Mouse (Mus musculus) lung, adult 2 months (tissue): Measurements from ENCODE around the gene Myh11.

Experiments used
- CTCF ChIP-seq: fragments of 200-500 bp; IDR thresholded peaks from 2 replicates; pipeline ENCODE4 v1.5.1; 2011; ENCODE audit warnings: mild to moderate bottlenecking, low read length, control low read depth; ENCODE audit not compliant: insufficient read depth
- POLR2A ChIP-seq: fragments of 200-500 bp; IDR thresholded peaks from 2 replicates; pipeline ENCODE4 v1.6.1; 2011; ENCODE audit warnings: low read depth, mild to moderate bottlenecking, control low read depth, low read length, borderline replicate concordance; ENCODE audit errors: extremely low read depth

DNA sequence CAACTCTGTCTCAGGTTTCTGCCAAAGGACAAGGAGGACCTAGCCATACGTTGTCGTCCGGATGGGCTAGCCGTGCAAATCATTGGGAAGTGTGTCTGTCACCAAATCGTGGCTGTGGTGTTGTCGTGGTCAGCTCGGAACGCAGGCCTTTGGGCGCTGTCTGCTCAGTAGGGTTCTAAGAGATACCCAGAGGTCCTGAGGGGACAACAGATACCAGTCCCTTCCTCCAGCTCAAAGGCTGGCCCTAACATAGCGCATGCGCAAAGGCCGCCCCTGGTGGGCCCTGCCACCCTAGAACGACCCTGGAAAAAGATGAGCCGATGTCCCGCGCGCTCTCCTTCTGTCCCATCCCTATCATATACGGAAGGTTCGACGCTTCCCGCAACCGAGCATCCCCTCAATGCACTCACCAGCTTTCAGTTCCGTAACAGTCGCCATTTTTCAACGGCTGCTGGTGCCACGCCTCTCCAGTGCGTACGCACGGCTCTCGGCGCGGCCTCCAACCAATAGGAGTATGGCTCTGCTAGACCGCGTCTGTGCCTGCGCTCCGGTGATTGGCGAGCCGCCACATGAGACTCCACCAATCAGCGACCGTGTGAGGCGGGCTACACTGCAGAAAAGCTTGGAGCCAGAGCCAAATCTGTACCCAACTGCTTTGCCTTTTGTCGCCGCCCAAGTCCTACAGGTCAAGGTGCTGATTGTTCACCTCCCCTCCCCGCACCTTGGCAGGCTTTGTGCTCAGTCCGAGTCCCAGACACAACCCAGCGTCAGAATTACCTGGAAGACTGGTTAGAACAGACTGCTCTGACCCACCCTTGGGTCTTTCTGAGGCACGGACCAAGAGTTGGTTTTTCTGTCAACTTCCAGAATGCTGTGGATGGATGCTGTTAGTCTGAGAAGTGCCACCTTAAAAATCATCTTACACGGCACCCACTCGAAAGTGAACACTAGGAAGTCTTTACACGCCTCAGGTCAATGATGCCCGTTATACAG lies 26.0 kb upstream of the Myh11 start, which contains the start of gene Fopnl:
- TF ChIP-seq POLR2A (peak; percentile 75; the same call in 1 of the 2 replicates), CTCF (no peak)
